Mouse (Mus musculus) heart, postnatal 0 days (tissue): ENCODE data around the gene Ibtk.

Experiments used
- CTCF ChIP-seq: IDR thresholded peaks from 2 replicates; pipeline ENCODE4 v1.5.1; 2016; ENCODE audit warnings: antibody characterized with exemption, control low read depth, low read depth
- EP300 ChIP-seq: IDR thresholded peaks from 2 replicates; pipeline ENCODE4 v1.6.1; 2016; ENCODE audit warnings: antibody characterized with exemption, low read depth

DNA sequence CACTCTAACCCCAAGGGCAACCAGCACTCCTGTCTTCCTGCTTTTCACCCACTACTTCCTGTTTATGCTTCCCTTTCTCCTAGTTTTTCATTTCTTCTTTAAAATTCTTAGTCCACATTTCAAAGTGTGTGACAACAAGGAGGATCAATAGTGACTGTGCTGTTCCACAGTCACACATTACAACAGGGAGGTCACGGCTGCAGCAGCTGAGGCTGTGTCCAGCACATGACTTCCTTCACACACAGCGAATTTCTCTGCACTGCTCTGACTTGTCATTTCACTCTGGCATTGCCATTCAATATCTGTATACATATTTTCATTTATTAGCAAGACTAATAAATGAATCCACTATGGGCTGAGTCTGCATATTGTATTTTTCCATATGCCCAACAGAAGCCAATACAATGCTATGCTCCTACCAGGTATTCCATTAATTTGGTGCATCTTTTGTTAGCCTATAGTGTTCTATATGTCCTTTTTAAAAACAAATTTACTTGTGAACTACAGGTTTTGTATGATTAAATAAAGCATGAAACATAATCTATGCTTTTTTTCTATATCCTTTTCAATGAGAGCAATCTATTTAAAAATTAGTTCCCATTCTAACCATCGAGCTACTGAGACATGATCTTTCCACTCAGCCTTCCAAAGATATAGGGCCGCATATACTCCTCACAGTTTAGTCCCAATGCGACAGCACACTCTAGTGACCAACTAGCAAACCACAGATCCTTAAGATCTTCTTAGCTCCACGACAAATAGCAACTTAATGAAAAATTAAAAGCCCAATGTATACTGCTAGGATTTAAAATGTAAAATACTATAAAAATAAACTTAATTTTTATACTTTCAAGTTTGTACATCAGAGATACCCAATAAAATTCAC is 55.7 kb downstream of the Ibtk start:
- TF ChIP-seq EP300 (no peak), CTCF (peak; percentile 79)
